10 mouse cellular contexts compared by ENCODE assay signal in genomic region chr2:34800371-34800770, GRCm38 (mm10). TPM values are rescaled to one million over a fixed set of nuclear protein-coding genes. Genes with fewer than 3 reads are reported as not detected.
DNase-seq lines count a peak whose midpoint lies in the region; ATAC-seq and TF ChIP-seq lines count a peak whose summit lies in the region.
"Had no signal": no experiment of that assay in that cellular context is flagged by ENCODE, and none has a peak within 500 bp of the region (broad histone marks: within the 10 kb centered on the region; RNA-seq: fewer than 3 reads in every experiment).

No protein-coding gene starts in this region.

- TF ChIP-seq POLR2A in testis, adult 2 months (IDR thresholded peaks at IDR 0.05; ENCODE audit: control insufficient read depth, low read depth, low read length), result no peak
- no peak for TF ChIP-seq POLR2A in limb, embryonic 14.5 days (IDR thresholded peaks at IDR 0.05; ENCODE audit: borderline replicate concordance, extremely low read depth, insufficient read depth, insufficient read length)

- no peak for TF ChIP-seq CTCF in testis, adult 2 months (IDR thresholded peaks at IDR 0.05; ENCODE audit: control insufficient read depth, insufficient read depth, insufficient replicate concordance, low read depth, low read length)
- TF ChIP-seq CTCF in stomach, postnatal 0 days (IDR thresholded peaks at IDR 0.05; ENCODE audit: low read depth), result no peak

- H3K4me2 ChIP-seq in heart, embryonic 14.5 days (ENCODE audit: low read length), result peak overlapping the region; percentile 86
- H3K4me2 ChIP-seq in limb, embryonic 14.5 days (replicated peaks; ENCODE audit: low read depth, low read length, severe bottlenecking), result peak overlapping the region; percentile 61
- peak overlapping the region; percentile 85 for H3K4me2 ChIP-seq in stomach, postnatal 0 days (replicated peaks; ENCODE audit: low read depth)

- no peak for DNase-seq in heart, adult 9 months (ENCODE audit: low spot score in 2 of 2)
- no peak for DNase-seq in testis, postnatal 14 days (ENCODE audit: low spot score)
- no peak for DNase-seq in limb, embryonic 14.5 days (ENCODE audit: low spot score)
- DNase-seq in stomach, postnatal 0 days (ENCODE audit: low spot score), result no peak
- no peak for DNase-seq in gastrocnemius, postnatal 25 days
- no peak for DNase-seq in thymus, postnatal 10 days (ENCODE audit: low spot score in 2 of 2)

- ATAC-seq in heart, embryonic 14.5 days (ENCODE audit: insufficient number of reproducible peaks, insufficient read depth, low FRiP score, low read depth), result no peak
- no peak for ATAC-seq in limb, embryonic 14.5 days (ENCODE audit: low FRiP score, low read depth)
- no peak for ATAC-seq in stomach, postnatal 0 days (ENCODE audit: low FRiP score, low TSS enrichment)

- no peaks in the 10 kb centered on the region for H3K9me3 ChIP-seq in heart, embryonic 14.5 days (ENCODE audit: control insufficient read depth, low read length)
- H3K9me3 ChIP-seq in limb, embryonic 14.5 days (ENCODE audit: control insufficient read depth, low read length), result no peaks in the 10 kb centered on the region
- H3K9me3 ChIP-seq in stomach, postnatal 0 days (ENCODE audit: control insufficient read depth, low read length), result no peaks in the 10 kb centered on the region

- peak overlapping the region; percentile 83 for H3K9ac ChIP-seq in heart, embryonic 14.5 days (ENCODE audit: low read length)
- peak overlapping the region; percentile 58; the same call in 1 of the 2 replicates for H3K9ac ChIP-seq in limb, embryonic 14.5 days (ENCODE audit: low read depth, low read length, severe bottlenecking)
- no peak overlapping the region for H3K9ac ChIP-seq in stomach, postnatal 0 days (ENCODE audit: low read length)

- H3K4me3 ChIP-seq in heart, embryonic 14.5 days (ENCODE audit: control insufficient read depth in 1 of 2, insufficient read depth in 1 of 2, low read depth in 1 of 2, low read length in 2 of 2), result peak overlapping the region in 1 of 2 experiments; percentile 80; a peak in 2 of 4 replicates
- H3K4me3 ChIP-seq in testis, adult 2 months (ENCODE audit: control insufficient read depth, low read depth, low read length), result peak overlapping the region; percentile 63; the same call in 1 of the 2 replicates
- H3K4me3 ChIP-seq in limb, embryonic 14.5 days (replicated peaks; ENCODE audit: low read length), result peak overlapping the region; percentile 54; the same call in 1 of the 2 replicates
- H3K4me3 ChIP-seq in stomach, postnatal 0 days (ENCODE audit: low read depth, low read length), result no peak overlapping the region

- peaks cover 8 to 29% of the 10 kb centered on the region in 2 experiments for H3K4me1 ChIP-seq in heart, embryonic 14.5 days (ENCODE audit: control insufficient read depth in 2 of 2, insufficient read depth in 2 of 2, low read length in 2 of 2)
- H3K4me1 ChIP-seq in testis, adult 2 months (ENCODE audit: control insufficient read depth, insufficient read depth, low read length), result peaks cover 10% of the 10 kb centered on the region
- H3K4me1 ChIP-seq in limb, embryonic 14.5 days (ENCODE audit: control insufficient read depth, insufficient read depth, low read length), result peaks cover 11% of the 10 kb centered on the region
- no peaks in the 10 kb centered on the region for H3K4me1 ChIP-seq in stomach, postnatal 0 days (replicated peaks; ENCODE audit: control insufficient read depth, insufficient read depth)

- no peak for TF ChIP-seq EP300 in stomach, postnatal 0 days (optimal IDR thresholded peaks at IDR 0.05)

- WGBS in heart, embryonic 14.5 days, result 67% methylated on average over 7 of the region's 7 CpGs
- 79% methylated on average over 7 of the region's 7 CpGs for WGBS in limb, embryonic 14.5 days
- 76% methylated on average over 7 of the region's 7 CpGs for WGBS in stomach, postnatal 0 days

- peaks cover 30% of the 10 kb centered on the region for H3K36me3 ChIP-seq in heart, embryonic 14.5 days (ENCODE audit: control insufficient read depth, insufficient read depth, low read length)
- H3K36me3 ChIP-seq in testis, adult 2 months (ENCODE audit: control insufficient read depth, insufficient read depth, low read length), result no peaks in the 10 kb centered on the region; the same call in 1 of the 2 replicates
- peaks cover 16% of the 10 kb centered on the region for H3K36me3 ChIP-seq in limb, embryonic 14.5 days (ENCODE audit: control insufficient read depth, insufficient read depth, low read length)
- no peaks in the 10 kb centered on the region for H3K36me3 ChIP-seq in stomach, postnatal 0 days (ENCODE audit: control insufficient read depth, insufficient read depth, low read length)

- no peaks in the 10 kb centered on the region for H3K27me3 ChIP-seq in heart, embryonic 14.5 days (ENCODE audit: control insufficient read depth, insufficient read depth, low read length)
- no peaks in the 10 kb centered on the region for H3K27me3 ChIP-seq in testis, adult 2 months (ENCODE audit: control insufficient read depth, insufficient read depth, low read length)
- no peaks in the 10 kb centered on the region for H3K27me3 ChIP-seq in limb, embryonic 14.5 days (ENCODE audit: control insufficient read depth, insufficient read depth, low read length)
- H3K27me3 ChIP-seq in stomach, postnatal 0 days (ENCODE audit: control insufficient read depth, insufficient read depth, low read length), result no peaks in the 10 kb centered on the region

- peak overlapping the region in 1 of 2 experiments; percentile 61; a peak in 2 of 4 replicates for H3K27ac ChIP-seq in heart, embryonic 14.5 days (replicated peaks in 1 of 2; ENCODE audit: control insufficient read depth in 1 of 2, insufficient read depth in 1 of 2, low read depth in 2 of 2, low read length in 2 of 2)
- peak overlapping the region; percentile 52 for H3K27ac ChIP-seq in testis, adult 2 months (ENCODE audit: control insufficient read depth, insufficient read depth, low read depth, low read length)
- H3K27ac ChIP-seq in limb, embryonic 14.5 days (replicated peaks; ENCODE audit: low read depth, low read length), result peak overlapping the region; percentile 49; the same call in 1 of the 2 replicates
- H3K27ac ChIP-seq in stomach, postnatal 0 days (replicated peaks), result peak overlapping the region; percentile 85

RNA-seq across cellular contexts. Expression of gene Rabepk, which starts 0.7 kb away (rescaled TPM):
- 25.5 and 26.7 TPM in 2 replicates for polyA plus RNA-seq in heart, embryonic 14.5 days (2014; fragmentation: Nextera tagmentation; extraction: Ambion mirVana)
- 431 and 458 TPM in 2 replicates for polyA plus RNA-seq in testis, adult 2 months (2012; rRNA removed)
- 30.1 and 35.7 TPM in 2 replicates for polyA plus RNA-seq in limb, embryonic 14.5 days (2012; rRNA removed)
- 41.8 and 42.8 TPM in 2 replicates for polyA plus RNA-seq in limb, embryonic 14.5 days (2014; fragmentation: Nextera tagmentation; extraction: Ambion mirVana)
- polyA plus RNA-seq in stomach, postnatal 0 days (2015; fragmentation: Nextera tagmentation; extraction: Ambion mirVana), result 23.5 and 24.6 TPM in 2 replicates
- 1 to 10 TPM; 8.1 to 9.8 TPM for total RNA-seq in gastrocnemius, postnatal 25 days (2021)

RNA-seq across cellular contexts. Expression of gene Fbxw2, which starts 25.7 kb away (rescaled TPM):
- 51.0 and 65.8 TPM in 2 replicates for polyA plus RNA-seq in heart, embryonic 14.5 days (2014; fragmentation: Nextera tagmentation; extraction: Ambion mirVana)
- polyA plus RNA-seq in testis, adult 2 months (2012; rRNA removed), result 13.0 and 14.9 TPM in 2 replicates
- 55.1 and 57.8 TPM in 2 replicates for polyA plus RNA-seq in limb, embryonic 14.5 days (2012; rRNA removed)
- 68.3 and 83.9 TPM in 2 replicates for polyA plus RNA-seq in limb, embryonic 14.5 days (2014; fragmentation: Nextera tagmentation; extraction: Ambion mirVana)
- 54.2 and 56.3 TPM in 2 replicates for polyA plus RNA-seq in stomach, postnatal 0 days (2015; fragmentation: Nextera tagmentation; extraction: Ambion mirVana)
- total RNA-seq in gastrocnemius, postnatal 25 days (2021), result 10 to 100 TPM; 44.7 TPM

RNA-seq across cellular contexts. Expression of gene Hspa5, which starts 28.6 kb away (rescaled TPM):
- polyA plus RNA-seq in heart, embryonic 14.5 days (2014; fragmentation: Nextera tagmentation; extraction: Ambion mirVana), result 545 and 663 TPM in 2 replicates
- polyA plus RNA-seq in testis, adult 2 months (2012; rRNA removed), result 587 and 750 TPM in 2 replicates
- polyA plus RNA-seq in limb, embryonic 14.5 days (2012; rRNA removed), result 780 and 914 TPM in 2 replicates
- 756 and 840 TPM in 2 replicates for polyA plus RNA-seq in limb, embryonic 14.5 days (2014; fragmentation: Nextera tagmentation; extraction: Ambion mirVana)
- 767 and 830 TPM in 2 replicates for polyA plus RNA-seq in stomach, postnatal 0 days (2015; fragmentation: Nextera tagmentation; extraction: Ambion mirVana)
- total RNA-seq in gastrocnemius, postnatal 25 days (2021), result 100 to 1,000 TPM; 189 to 222 TPM

RNA-seq across cellular contexts. Expression of gene Gm34653, which starts 32.4 kb away (rescaled TPM):
- polyA plus RNA-seq in heart, embryonic 14.5 days (2014; fragmentation: Nextera tagmentation; extraction: Ambion mirVana), result not detected in 2 replicates
- polyA plus RNA-seq in testis, adult 2 months (2012; rRNA removed), result not detected in 2 replicates
- polyA plus RNA-seq in limb, embryonic 14.5 days (2012; rRNA removed), result 0.04 and 0.05 TPM in 2 replicates
- polyA plus RNA-seq in limb, embryonic 14.5 days (2014; fragmentation: Nextera tagmentation; extraction: Ambion mirVana), result not detected in 2 replicates
- polyA plus RNA-seq in stomach, postnatal 0 days (2015; fragmentation: Nextera tagmentation; extraction: Ambion mirVana), result not detected in 2 replicates
- total RNA-seq in gastrocnemius, postnatal 25 days (2021), result under 1 TPM in 1 of 2 experiments, not detected in 1; 0.20 TPM
- total RNA-seq: granulocyte monocyte progenitor cell, adult 5-6 weeks had no signal
- polyA plus RNA-seq: limb, embryonic 11.5 days had no signal

RNA-seq across cellular contexts. Expression of gene Gapvd1, which starts 45.3 kb away (rescaled TPM):
- 66.2 and 69.5 TPM in 2 replicates for polyA plus RNA-seq in heart, embryonic 14.5 days (2014; fragmentation: Nextera tagmentation; extraction: Ambion mirVana)
- polyA plus RNA-seq in testis, adult 2 months (2012; rRNA removed), result 19.0 and 19.2 TPM in 2 replicates
- polyA plus RNA-seq in limb, embryonic 14.5 days (2012; rRNA removed), result 41.4 and 42.2 TPM in 2 replicates
- 84.2 and 87.7 TPM in 2 replicates for polyA plus RNA-seq in limb, embryonic 14.5 days (2014; fragmentation: Nextera tagmentation; extraction: Ambion mirVana)
- 40.9 and 41.3 TPM in 2 replicates for polyA plus RNA-seq in stomach, postnatal 0 days (2015; fragmentation: Nextera tagmentation; extraction: Ambion mirVana)
- 10 to 100 TPM; 29.8 to 32.5 TPM for total RNA-seq in gastrocnemius, postnatal 25 days (2021)
